ENCODE assay signal across 9 mouse cellular contexts in the genomic region with DNA sequence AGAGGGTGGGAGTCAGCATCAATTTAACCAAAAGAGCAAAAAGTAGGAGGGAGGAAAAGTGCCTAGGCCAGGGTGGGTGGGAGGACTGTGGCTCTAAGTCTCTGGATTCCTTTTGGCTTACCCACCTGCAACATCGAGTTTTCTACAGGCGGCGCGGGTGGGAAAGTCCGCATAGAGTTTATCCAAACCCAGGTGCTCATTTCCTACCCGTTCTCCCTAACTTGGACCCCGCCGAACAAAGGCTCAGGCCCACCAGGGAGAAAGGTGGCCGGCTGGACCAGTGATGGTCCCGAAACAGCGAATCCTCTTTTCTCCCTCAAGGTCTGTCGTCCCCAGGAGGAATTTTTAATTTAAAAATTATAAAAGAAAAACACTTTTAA. TPM values are rescaled to one million over a fixed set of nuclear protein-coding genes. Genes with fewer than 3 reads are reported as not detected.
DNase-seq lines count a peak whose midpoint lies in the region; ATAC-seq and TF ChIP-seq lines count a peak whose summit lies in the region.
"Had no signal": no experiment of that assay in that cellular context is flagged by ENCODE, and none has a peak within 500 bp of the region (broad histone marks: within the 10 kb centered on the region; RNA-seq: fewer than 3 reads in every experiment).

No protein-coding gene starts in this region.

- H3K9ac ChIP-seq in kidney, embryonic 15.5 days: no peak overlapping the region
- peak overlapping the region; percentile 53 for H3K9ac ChIP-seq in embryonic facial prominence, embryonic 12.5 days
- peak overlapping the region; percentile 51; the same call in 1 of the 2 replicates for H3K9ac ChIP-seq in hindbrain, embryonic 13.5 days
- H3K9ac ChIP-seq in midbrain, embryonic 12.5 days (replicated peaks): peak overlapping the region; percentile 50

- no peak for DNase-seq in kidney, postnatal 14 days
- DNase-seq in layer of hippocampus, adult 2 months (ENCODE audit: low spot score in 2 of 2): no peak
- no peak for DNase-seq in spleen, postnatal 36 days (ENCODE audit: low spot score in 2 of 2)
- no peak for DNase-seq in ovary, postnatal 36 days (ENCODE audit: low spot score)

- WGBS in kidney, embryonic 15.5 days: under 1% methylated on average over 12 of the region's 12 CpGs
- 2% methylated on average over 12 of the region's 12 CpGs for WGBS in embryonic facial prominence, embryonic 12.5 days
- WGBS in hindbrain, embryonic 13.5 days: under 1% methylated on average over 12 of the region's 12 CpGs
- whole genome bisulfite sequencing in midbrain, embryonic 12.5 days: under 1% methylated on average over 12 of the region's 12 CpGs

- H3K27ac ChIP-seq in kidney, embryonic 15.5 days: no peak overlapping the region
- H3K27ac ChIP-seq in embryonic facial prominence, embryonic 12.5 days: 0 out of 2 replicates have a peak overlapping the region, but pooled peaks have one; percentile 37
- no peak overlapping the region for H3K27ac ChIP-seq in hindbrain, embryonic 13.5 days
- H3K27ac ChIP-seq in midbrain, embryonic 12.5 days (replicated peaks): no peak overlapping the region
- no peak overlapping the region for H3K27ac ChIP-seq in layer of hippocampus, adult 2 months

- no peak for ATAC-seq in kidney, embryonic 15.5 days (replicated peaks; ENCODE audit: low FRiP score)
- ATAC-seq in embryonic facial prominence, embryonic 12.5 days (ENCODE audit: insufficient number of reproducible peaks, insufficient read depth, low FRiP score, low TSS enrichment): no peak
- ATAC-seq in hindbrain, embryonic 13.5 days (ENCODE audit: low FRiP score): no peak; the same call in 1 of the 2 replicates
- ATAC-seq in midbrain, embryonic 12.5 days (ENCODE audit: low FRiP score, low read depth): peak; percentile 14; the same call in 1 of the 2 replicates

- peaks cover 94% of the 10 kb centered on the region for H3K27me3 ChIP-seq in kidney, embryonic 15.5 days
- H3K27me3 ChIP-seq in embryonic facial prominence, embryonic 12.5 days: peaks cover 68% of the 10 kb centered on the region
- H3K27me3 ChIP-seq in hindbrain, embryonic 13.5 days: peaks cover 98% of the 10 kb centered on the region
- H3K27me3 ChIP-seq in midbrain, embryonic 12.5 days: peaks cover 87% of the 10 kb centered on the region

- H3K4me1 ChIP-seq in kidney, embryonic 15.5 days: peaks cover 49% of the 10 kb centered on the region
- H3K4me1 ChIP-seq in embryonic facial prominence, embryonic 12.5 days: peaks cover 16% of the 10 kb centered on the region; the same call in 1 of the 2 replicates
- H3K4me1 ChIP-seq in hindbrain, embryonic 13.5 days (replicated peaks): peaks cover 41% of the 10 kb centered on the region
- H3K4me1 ChIP-seq in midbrain, embryonic 12.5 days: peaks cover 34% of the 10 kb centered on the region

- H3K4me3 ChIP-seq in kidney, embryonic 15.5 days (replicated peaks): peak overlapping the region; percentile 50
- peak overlapping the region; percentile 42 for H3K4me3 ChIP-seq in embryonic facial prominence, embryonic 12.5 days
- peak overlapping the region; percentile 39 for H3K4me3 ChIP-seq in hindbrain, embryonic 13.5 days
- H3K4me3 ChIP-seq in midbrain, embryonic 12.5 days: peak overlapping the region; percentile 40
- H3K4me3 ChIP-seq in layer of hippocampus, adult 2 months: no peak overlapping the region

- peak overlapping the region; percentile 85 for H3K4me2 ChIP-seq in kidney, embryonic 15.5 days
- peak overlapping the region; percentile 65 for H3K4me2 ChIP-seq in embryonic facial prominence, embryonic 12.5 days (replicated peaks)
- peak overlapping the region; percentile 62 for H3K4me2 ChIP-seq in hindbrain, embryonic 13.5 days
- H3K4me2 ChIP-seq in midbrain, embryonic 12.5 days (replicated peaks): peak overlapping the region; percentile 58

- TF ChIP-seq CTCF in layer of hippocampus, adult 2 months (conservative IDR thresholded peaks at IDR 0.05): no peak

- no peaks in the 10 kb centered on the region for H3K9me3 ChIP-seq in kidney, embryonic 15.5 days (replicated peaks)
- H3K9me3 ChIP-seq in embryonic facial prominence, embryonic 12.5 days: no peaks in the 10 kb centered on the region
- no peaks in the 10 kb centered on the region for H3K9me3 ChIP-seq in hindbrain, embryonic 13.5 days
- no peaks in the 10 kb centered on the region for H3K9me3 ChIP-seq in midbrain, embryonic 12.5 days

- H3K36me3 ChIP-seq in kidney, embryonic 15.5 days: no peaks in the 10 kb centered on the region
- no peaks in the 10 kb centered on the region for H3K36me3 ChIP-seq in embryonic facial prominence, embryonic 12.5 days
- H3K36me3 ChIP-seq in hindbrain, embryonic 13.5 days: no peaks in the 10 kb centered on the region
- H3K36me3 ChIP-seq in midbrain, embryonic 12.5 days: no peaks in the 10 kb centered on the region

RNA-seq across cellular contexts. Expression of gene Isl2, which starts 1.9 kb away (rescaled TPM):
- 0.10 and 0.27 TPM in 2 replicates for polyA plus RNA-seq in kidney, embryonic 15.5 days (2015; fragmentation: Nextera tagmentation; extraction: Ambion mirVana)
- 20.8 and 27.8 TPM in 2 replicates for polyA plus RNA-seq in embryonic facial prominence, embryonic 12.5 days (2016; fragmentation: Nextera tagmentation; extraction: Ambion mirVana)
- 11.3 and 12.2 TPM in 2 replicates for polyA plus RNA-seq in hindbrain, embryonic 13.5 days (2015; fragmentation: Nextera tagmentation; extraction: Ambion mirVana)
- polyA plus RNA-seq in midbrain, embryonic 12.5 days (2016; fragmentation: Nextera tagmentation; extraction: Ambion mirVana): 5.3 and 8.0 TPM in 2 replicates
- total RNA-seq in layer of hippocampus, adult 2 months (2021): not detected
- total RNA-seq: heart, postnatal 10 days had no signal

RNA-seq across cellular contexts. Expression of gene Etfa, which starts 28.3 kb away (rescaled TPM):
- 199 and 218 TPM in 2 replicates for polyA plus RNA-seq in kidney, embryonic 15.5 days (2015; fragmentation: Nextera tagmentation; extraction: Ambion mirVana)
- 171 and 174 TPM in 2 replicates for polyA plus RNA-seq in embryonic facial prominence, embryonic 12.5 days (2016; fragmentation: Nextera tagmentation; extraction: Ambion mirVana)
- 95.5 and 104 TPM in 2 replicates for polyA plus RNA-seq in hindbrain, embryonic 13.5 days (2015; fragmentation: Nextera tagmentation; extraction: Ambion mirVana)
- polyA plus RNA-seq in midbrain, embryonic 12.5 days (2016; fragmentation: Nextera tagmentation; extraction: Ambion mirVana): 118 and 125 TPM in 2 replicates
- 10 to 100 TPM; 38.6 to 44.8 TPM for total RNA-seq in layer of hippocampus, adult 2 months (2021)
